Comparison of ENCODE assay signal across 9 mouse cellular contexts in the genomic region with DNA sequence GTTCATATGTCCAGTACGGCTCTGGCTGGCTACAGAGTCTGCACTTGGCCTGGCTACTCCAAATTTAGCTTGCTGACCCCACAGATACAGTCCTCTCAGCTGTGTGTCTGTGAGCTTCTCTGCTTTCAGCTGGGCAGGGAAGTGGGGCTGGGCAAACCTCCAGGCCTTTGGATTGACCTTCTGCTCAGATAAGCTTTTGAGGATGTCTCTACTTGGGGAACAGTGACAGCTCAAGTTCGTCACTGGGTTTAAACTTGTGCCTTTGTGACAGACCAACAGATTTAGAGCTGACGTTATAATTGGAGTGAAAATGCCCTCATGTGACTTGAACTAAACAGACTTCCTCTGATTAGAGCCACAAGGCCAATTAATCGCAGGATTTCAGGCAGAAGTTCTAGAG.
DNase-seq lines count a peak whose midpoint lies in the region; ATAC-seq and TF ChIP-seq lines count a peak whose summit lies in the region.
"Had no signal": no experiment of that assay in that cellular context is flagged by ENCODE, and none has a peak within 500 bp of the region (broad histone marks: within the 10 kb centered on the region; RNA-seq: fewer than 3 reads in every experiment).

No protein-coding gene starts in this region.

- no peaks in the 10 kb centered on the region for H3K9me3 ChIP-seq in hindbrain, postnatal 0 days (ENCODE audit: low read length)
- H3K9me3 ChIP-seq in hindbrain, embryonic 11.5 days (ENCODE audit: control insufficient read depth, low read length): no peaks in the 10 kb centered on the region

- H3K27me3 ChIP-seq in hindbrain, postnatal 0 days (ENCODE audit: insufficient read depth, low read length): no peaks in the 10 kb centered on the region
- H3K27me3 ChIP-seq in hindbrain, embryonic 11.5 days (ENCODE audit: control insufficient read depth, insufficient read depth, low read length): no peaks in the 10 kb centered on the region

- intact Hi-C loops in heart, postnatal 14 days (cut with DNase I): no loop called here

- H3K4me2 ChIP-seq in hindbrain, postnatal 0 days (ENCODE audit: low read depth, low read length): no peak overlapping the region
- no peak overlapping the region for H3K4me2 ChIP-seq in hindbrain, embryonic 11.5 days (replicated peaks; ENCODE audit: low read depth, low read length)

- WGBS in hindbrain, postnatal 0 days: 51% methylated on average over 4 of the region's 4 CpGs
- WGBS in hindbrain, embryonic 11.5 days: 89% methylated on average over 4 of the region's 4 CpGs

- DNase-seq in hindbrain, postnatal 0 days (ENCODE audit: low spot score): peak; percentile 67
- no peak for DNase-seq in hindbrain, embryonic 11.5 days (ENCODE audit: low spot score)
- peak; percentile 19 for DNase-seq in MN1 (ENCODE audit: low spot score)
- DNase-seq in cerebellum, postnatal 14 days: peak; percentile 80 to 86
- peak; percentile 73 for DNase-seq in heart, postnatal 14 days
- DNase-seq in urinary bladder, postnatal 10 days (ENCODE audit: low spot score): no peak
- no peak for DNase-seq in layer of hippocampus, postnatal 25 days (ENCODE audit: extremely low spot score in 1 of 2, low spot score in 1 of 2)

- no peak overlapping the region for H3K4me3 ChIP-seq in hindbrain, postnatal 0 days (ENCODE audit: low read length)
- no peak overlapping the region for H3K4me3 ChIP-seq in hindbrain, embryonic 11.5 days (ENCODE audit: low read depth, low read length)
- H3K4me3 ChIP-seq: megakaryocyte, embryonic 14.5 days had no signal

- H3K4me1 ChIP-seq in hindbrain, postnatal 0 days (ENCODE audit: insufficient read depth, low read length): 0 out of 2 replicates have a peak, but pooled peaks cover 7% of the 10 kb centered on the region
- peaks cover 4% of the 10 kb centered on the region; the same call in 1 of the 2 replicates for H3K4me1 ChIP-seq in hindbrain, embryonic 11.5 days (replicated peaks; ENCODE audit: control insufficient read depth, insufficient read depth, low read length)
- H3K4me1 ChIP-seq: megakaryocyte, embryonic 14.5 days had no signal

- H3K9ac ChIP-seq in hindbrain, postnatal 0 days (replicated peaks; ENCODE audit: low read length): no peak overlapping the region
- H3K9ac ChIP-seq in hindbrain, embryonic 11.5 days (ENCODE audit: low read depth, low read length): no peak overlapping the region

- H3K27ac ChIP-seq in hindbrain, postnatal 0 days: no peak overlapping the region
- H3K27ac ChIP-seq in hindbrain, embryonic 11.5 days (ENCODE audit: low read depth, low read length): no peak overlapping the region

- ATAC-seq in hindbrain, postnatal 0 days: peak; percentile 38; the same call in 1 of the 2 replicates
- no peak for ATAC-seq in hindbrain, embryonic 11.5 days (ENCODE audit: low FRiP score)
- no peak for ATAC-seq in erythroid progenitor cell, adult 5-6 weeks (replicated peaks; ENCODE audit: low FRiP score, poor library complexity, severe bottlenecking)

- no peaks in the 10 kb centered on the region for H3K36me3 ChIP-seq in hindbrain, postnatal 0 days (ENCODE audit: insufficient read depth, low read length)
- no peaks in the 10 kb centered on the region for H3K36me3 ChIP-seq in hindbrain, embryonic 11.5 days (ENCODE audit: control insufficient read depth, insufficient read depth, low read length)

- no peak for TF ChIP-seq CTCF in hindbrain, postnatal 0 days (IDR thresholded peaks at IDR 0.05; ENCODE audit: low read depth)

Comparison
In these comparisons a context has a peak if more than half of its experiments do, and no peak if none do; other contexts are left out.
1. DNase-seq: peak in hindbrain, postnatal 0 days (single experiment), MN1 (single experiment), cerebellum, postnatal 14 days (2 of 2) and heart, postnatal 14 days (2 of 2); none in hindbrain, embryonic 11.5 days (single experiment), urinary bladder, postnatal 10 days (single experiment) and layer of hippocampus, postnatal 25 days (0 of 2).